Mouse (Mus musculus): ENCODE results near the gene Ciz1.

The Ciz1 gene

DNA sequence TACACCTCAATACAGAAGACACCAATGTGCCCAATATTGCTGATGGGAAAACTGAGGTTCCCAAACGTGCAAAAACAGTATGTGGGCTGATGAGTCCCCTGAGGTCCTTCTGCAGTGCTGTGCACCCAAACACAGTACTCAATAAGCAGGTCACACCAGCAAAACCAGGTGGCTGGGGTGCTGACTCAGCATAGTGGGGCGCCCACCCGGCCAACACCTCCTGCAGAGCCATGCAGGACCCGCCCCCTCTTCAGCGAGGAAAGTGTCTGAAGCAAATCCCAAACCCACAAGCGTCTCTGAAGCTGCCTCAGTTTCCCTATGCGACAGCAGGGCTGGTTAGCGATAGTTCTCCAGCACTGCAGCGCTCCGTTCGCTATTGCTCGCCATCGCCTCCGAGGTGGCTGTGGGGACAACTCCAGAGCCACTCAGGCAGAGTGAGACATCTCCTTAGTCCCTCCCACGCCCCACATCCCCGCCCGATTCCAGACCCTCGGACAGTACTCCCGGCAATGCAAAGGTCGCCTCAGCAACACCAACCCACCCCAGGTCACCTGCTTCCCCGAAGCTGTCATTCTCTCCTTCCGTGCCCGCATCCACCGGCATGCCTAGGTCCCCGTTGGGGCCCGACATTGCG lies 29.1 kb downstream of the Ciz1 start:
- no peak for DNase-seq (ENCODE audit: low spot score)

DNA sequence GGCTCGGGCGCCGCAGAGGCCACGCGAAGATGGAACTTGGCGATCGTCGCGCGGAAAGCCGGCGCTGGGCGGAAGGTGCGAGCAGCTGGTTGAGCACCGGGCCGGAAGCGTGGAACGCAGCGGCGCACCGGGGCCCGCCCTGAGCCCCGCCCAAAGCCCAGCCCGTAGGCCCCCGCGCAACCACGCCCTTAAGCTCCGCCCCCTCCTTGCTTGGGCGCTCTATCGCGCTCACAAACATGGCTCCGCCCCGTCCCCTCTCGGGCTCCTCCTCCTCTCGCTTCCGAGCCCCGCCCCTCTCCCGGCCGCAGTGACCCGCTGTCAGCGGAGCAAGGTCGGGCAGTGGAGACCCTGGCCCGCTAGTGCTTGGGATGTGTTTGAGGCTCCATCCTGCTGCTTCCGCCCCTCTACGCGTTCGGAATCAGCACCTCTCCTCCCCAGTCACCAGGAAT lies 29.7 kb downstream of the Ciz1 start, which contains the start of gene 1110008P14Rik:
TSS of gene 1110008P14Rik (minus strand) at position 164 of the 449 bp plus-strand sequence.
- peak; percentile 96 for DNase-seq (ENCODE audit: low spot score)

DNA sequence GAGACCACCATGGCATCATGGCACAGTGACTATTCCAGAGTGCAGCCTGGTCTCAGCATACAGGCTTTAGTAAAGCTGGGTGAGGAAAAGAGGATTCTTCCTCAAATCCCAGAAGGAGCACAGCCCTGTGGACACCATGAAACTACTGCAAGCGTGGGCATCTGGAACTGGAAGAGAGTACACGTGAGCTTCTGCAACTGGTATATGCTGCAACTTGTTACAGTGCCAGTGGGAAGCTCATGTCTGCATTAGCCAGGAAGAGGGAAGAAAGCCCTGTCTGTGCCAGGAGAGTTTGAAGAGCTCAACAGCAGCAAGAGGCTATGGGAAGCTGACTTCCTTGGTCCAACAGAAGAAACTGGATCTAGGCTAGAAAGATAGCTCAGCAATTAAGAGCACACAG lies 30.6 kb downstream of the Ciz1 start:
- no peak for DNase-seq (ENCODE audit: low spot score)

DNA sequence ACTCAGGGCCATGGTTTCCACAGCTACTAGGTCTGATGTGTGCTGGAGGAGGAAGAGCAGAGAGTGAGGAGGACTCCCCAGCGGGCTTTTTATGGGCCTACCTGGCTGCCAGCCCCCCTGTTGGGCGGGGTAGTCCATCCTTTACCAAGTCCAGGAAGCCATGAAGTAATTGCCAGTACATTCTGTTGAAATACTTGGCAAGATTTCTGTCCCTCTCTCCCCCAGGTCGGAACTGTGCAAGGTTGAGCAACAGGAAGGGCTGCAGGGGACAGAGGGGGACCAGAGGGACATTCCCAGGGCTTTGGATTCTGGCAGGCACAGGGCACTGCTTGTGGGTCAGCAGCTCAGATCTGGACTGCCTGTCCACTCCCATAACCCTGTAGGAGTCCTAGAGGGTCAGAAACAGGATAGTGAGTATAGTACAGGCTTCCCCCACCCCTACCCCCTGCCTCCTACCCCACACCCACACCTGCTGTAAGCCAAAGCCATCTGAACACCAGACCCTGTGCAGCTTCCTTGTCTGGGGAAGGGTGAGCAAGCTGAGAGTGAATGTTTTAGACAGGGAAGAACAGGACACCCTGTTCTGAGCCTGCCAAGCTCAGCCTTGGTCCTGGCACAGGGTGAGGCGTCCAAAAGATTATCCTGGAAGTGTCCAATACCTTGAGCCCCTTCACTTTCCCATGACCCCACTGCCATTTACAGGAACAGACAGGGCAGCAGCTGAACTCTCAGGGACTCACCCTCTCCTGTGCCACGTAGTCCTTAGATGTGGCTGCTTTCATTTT lies 35.8 kb downstream of the Ciz1 start, which contains the start of gene Lcn2:
TSS of gene Lcn2 (minus strand) at position 547 of the 785 bp plus-strand sequence.
- peak; percentile 50 for DNase-seq (ENCODE audit: low spot score)

DNA sequence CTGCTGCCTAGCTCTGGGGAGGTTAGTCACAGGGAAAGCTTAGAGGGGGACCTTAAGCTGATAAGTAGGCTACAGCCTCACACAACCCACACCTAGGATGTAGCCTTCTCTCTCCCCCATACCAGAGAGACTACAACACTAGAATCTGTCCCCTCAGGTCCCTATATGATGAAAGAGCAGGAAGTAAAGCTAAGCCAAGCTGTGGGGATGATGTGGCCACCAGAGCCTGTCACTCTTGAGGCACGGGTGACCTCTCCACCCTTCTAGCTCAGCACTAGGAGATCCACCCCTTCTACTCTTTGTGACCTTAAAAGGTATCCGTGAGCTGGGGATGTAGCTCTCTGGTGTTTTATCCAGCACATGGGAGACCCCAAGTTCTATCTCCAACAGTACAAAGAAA lies 37.0 kb downstream of the Ciz1 start:
- no peak for DNase-seq (ENCODE audit: low spot score)

DNA sequence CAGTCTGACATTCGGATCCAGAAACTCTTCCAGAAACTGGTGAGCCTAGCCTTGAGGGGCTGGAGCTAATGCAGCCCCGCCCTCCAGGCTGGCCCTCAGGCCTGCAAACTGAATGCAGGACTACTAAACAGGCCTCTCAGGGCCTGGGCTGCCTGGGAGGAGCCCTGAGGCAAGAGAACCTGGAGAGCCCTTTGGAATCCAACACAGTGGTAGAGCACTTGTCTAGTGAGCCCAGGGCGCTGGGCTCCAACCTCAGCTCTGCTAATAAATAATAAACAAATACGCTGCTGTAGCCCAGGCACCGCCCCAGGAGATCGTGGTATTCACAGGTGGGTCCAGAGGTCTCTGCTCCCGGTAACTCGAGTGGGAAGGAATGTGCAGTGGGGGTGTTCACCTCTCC lies 38.7 kb downstream of the Ciz1 start:
- DNase-seq (ENCODE audit: low spot score) = peak; percentile 45

DNA sequence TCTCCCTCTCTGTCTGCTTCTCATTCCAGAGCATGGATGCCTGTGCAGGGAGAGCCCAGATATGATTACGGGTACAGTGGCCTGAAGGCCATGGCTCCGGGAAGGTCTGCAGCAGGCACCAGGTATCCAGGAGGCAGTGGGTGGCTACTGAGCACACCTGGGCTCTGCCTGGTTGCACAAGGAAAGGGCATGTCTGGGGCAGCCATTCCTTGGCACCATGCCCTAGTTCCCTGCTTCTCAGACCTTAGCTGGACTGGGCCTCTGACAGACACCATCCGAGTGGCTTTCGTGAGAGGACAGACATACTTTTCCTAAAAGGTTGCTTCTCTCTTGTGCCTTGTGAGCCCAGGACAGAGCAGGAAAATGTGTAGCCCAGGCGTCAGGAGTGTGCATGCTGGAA lies 39.9 kb downstream of the Ciz1 start:
- peak; percentile 56 for DNase-seq (ENCODE audit: low spot score)

DNA sequence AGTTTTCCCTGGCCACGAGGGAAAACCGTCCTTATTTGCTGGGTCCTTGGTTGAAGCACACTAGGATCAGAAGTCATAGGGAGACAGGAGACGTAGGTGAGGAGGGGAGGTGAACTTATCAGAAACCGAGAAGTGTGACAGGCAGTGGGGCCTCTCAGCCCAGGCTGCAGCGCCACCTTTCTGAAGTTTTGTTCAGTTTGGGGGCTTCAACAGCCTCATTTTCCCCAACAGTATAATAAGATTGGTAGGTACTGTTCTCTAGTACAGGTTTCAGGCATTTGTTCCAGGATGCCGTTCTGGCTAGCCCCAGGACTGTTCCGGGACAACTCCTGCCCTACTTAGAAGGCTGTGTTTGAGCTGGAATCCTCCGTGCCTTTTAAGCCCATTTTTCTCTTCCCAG lies 42.8 kb downstream of the Ciz1 start:
- DNase-seq (ENCODE audit: low spot score) = peak; percentile 39

DNA sequence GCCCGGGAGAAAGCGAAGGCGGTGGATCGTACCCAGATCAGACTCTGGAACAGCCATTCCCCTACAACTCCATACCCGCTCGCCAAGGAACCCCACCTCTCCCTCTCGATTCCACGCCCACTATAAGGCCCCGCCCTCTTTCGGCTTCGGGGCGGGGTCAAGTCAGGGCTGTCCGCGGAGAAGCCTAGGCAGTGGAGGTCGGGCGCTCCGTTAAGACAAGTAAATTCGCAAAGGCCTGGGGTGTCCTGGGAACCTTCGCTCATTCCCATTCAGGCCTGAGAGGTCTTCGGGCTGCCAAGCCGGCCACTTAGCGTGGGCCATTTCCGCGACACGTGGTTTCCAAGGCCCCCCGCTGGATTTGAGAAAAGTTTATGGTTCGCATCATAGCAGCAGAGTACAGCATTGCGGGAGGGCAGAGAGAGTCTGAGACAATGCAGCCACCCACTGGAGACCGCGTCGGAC lies 43.4 kb downstream of the Ciz1 start, which contains the start of gene Ptges2:
TSS of gene Ptges2 (plus strand) at position 413 of the 462 bp plus-strand sequence.
- peak; percentile 92 for DNase-seq (ENCODE audit: low spot score)

DNA sequence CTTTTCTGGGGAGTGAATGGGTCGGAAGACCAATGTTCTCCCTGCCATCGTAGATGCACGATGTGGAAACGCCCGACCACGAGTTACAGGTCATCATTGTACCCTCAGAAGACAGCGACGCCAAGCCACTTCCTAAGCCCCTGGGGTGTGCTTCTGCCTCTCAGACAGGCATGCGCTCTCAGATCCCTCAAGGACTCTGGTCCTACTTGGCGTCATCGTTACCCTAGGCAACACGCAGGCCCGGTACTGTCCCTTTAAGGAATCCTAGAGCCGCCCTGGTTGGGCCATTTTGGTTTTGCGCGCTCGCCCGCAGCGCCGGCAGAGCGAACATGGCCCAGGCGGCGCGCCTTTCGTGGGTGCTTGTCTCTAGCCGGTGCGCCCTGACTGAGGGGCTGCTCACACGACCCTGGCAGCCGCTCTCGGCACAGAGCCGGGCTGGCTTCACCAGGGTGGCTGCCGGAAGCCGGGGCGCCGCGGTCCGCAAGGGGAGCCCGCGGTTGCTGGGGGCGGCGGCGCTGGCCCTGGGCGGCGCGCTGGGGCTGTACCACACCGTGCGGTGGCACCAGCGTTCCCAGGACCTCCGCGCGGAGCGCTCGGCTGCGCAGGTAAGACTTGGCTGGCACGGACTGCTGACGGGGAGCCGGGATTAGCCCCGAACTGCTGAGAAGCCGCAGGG lies 44.0 kb downstream of the Ciz1 start:
- peak; percentile 96 for DNase-seq (ENCODE audit: low spot score)

DNA sequence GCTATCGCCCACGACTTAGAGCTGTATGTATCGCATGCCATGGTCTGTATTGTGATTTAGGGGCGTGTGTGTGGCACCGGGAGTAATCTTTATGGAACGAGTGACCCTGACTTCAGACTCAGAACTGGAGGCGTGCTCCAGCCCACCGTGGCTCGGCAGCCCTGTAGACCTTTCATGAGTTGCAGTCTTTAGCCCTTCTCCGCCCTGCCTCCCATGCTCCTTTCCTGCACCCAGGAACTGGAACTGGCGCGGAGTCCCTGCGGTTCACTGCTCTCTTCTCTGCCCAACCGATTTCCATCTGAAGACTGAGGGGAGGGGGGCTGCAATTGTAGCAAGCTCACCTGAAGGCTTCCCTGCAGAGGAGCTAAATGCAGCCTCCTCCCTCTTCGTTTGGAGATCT lies 44.6 kb downstream of the Ciz1 start:
- DNase-seq (ENCODE audit: low spot score) = no peak

DNA sequence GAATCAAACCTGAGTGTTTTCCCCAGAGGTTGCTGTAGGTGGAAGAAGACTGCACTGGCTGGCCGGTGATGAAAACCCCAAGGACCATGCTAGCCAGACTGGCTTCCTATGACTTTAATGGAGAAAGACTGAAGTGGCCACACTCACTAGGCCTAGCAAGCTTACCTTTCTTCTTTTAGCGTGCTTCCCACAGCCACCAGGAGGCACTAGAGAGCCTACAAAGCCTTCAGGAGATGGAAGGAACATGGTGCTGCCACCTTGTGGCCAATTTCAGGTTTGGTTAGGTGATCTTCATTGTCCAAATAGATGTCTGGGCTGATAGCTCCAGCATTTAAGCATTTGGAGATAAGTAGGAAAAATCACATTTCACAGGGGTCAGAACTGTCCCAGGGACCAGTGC lies 52.5 kb downstream of the Ciz1 start:
- DNase-seq (ENCODE audit: low spot score) = peak; percentile 95

DNA sequence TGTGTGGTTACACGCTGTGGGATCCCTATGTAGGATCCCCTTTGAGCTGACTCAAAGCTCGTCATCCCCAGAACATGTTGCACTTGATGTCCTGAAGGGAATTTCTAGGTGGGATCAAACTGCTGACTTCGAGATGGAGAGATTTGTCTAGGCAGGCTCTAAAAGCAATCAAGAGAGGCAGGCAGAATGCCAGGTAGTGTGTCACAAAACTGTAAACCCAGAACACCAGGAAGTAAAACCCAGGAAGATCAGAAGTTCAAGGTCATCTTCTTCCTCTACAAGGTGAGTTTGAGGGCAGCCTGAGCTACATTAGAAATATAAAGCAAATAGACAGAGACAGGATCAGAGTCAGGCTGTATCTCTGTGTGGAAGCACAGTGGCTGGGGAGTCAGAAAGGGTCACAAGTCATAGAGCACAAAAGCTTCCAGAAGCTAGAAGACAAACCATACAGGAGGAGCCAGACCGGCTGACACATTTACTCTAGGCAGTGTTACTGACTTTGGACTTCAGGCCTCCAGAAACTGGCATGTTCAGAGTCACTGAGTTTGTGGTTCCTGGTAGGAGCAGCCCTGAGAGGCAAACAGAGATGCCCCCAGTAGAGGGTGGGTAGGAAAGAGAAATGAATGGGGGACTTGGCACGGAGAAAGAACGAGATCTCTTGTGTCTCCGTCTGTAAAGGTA lies 55.2 kb downstream of the Ciz1 start:
- no peak for DNase-seq (ENCODE audit: low spot score)

DNA sequence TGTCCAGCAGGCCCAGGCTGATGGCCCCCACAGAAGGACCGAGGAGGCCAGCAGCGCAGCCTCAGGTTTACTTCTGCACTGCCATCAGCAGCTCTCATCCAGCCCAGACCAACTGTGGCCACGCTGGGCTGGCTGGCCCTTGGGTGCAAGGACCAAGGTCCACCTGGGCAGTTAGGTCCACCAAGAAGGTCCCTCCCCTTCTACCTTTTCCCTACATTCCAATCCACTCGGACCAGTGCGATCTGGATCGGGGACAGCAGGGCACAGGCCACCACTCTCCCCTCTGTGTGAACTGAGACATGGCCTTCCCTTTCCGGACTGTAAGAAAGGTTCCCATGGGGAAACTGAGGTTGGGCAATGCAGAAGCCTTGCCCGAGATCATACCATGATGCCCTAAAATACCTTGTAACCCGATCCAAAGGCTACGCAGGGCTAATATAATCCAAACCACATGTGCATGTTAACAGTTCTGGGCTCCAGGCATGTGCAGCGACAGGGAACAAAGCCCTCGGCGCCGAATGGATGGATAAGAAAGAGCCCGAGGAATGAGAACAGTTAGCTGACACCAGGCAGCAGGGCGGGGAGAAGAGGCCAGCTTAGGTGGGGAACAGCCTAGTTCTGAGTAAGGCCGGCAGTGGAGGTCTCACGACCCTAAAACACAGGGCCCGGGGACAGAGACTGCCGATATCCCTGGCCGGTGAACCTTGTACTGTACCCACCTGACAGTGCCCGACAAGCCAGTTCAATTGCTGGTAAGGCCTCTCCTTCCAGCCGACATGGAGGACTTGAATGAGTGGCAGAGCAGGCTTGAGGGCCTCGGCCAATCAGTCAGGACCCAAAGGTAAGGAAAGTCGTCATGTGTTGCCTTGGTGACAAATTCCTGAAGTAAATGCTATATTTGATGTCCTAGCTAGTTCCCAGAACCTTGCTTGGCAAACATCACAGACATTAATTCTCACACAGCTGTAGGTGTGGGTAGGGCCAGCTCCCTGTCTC lies 56.6 kb downstream of the Ciz1 start:
- peak; percentile 55 for DNase-seq (ENCODE audit: low spot score)

DNA sequence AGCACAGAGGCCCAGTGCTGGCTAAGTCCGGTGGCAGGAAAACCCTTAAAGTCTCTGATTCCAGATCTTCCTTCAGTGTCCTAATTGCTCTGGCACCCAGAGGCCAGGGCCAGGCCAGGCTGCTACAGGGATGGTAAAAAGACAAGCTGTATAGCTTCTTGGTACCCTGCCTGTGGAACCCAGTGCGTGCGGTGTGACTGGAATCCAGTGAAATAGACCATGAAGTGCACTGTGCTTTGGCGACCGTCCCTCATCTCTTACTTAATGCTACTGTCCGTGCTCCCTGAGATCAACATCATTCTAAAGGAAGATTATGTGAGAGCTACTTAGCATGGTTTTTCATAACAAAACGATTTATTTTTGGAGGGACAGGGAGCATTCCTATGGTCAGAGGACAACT lies 59.3 kb downstream of the Ciz1 start:
- DNase-seq (ENCODE audit: low spot score) = no peak

DNA sequence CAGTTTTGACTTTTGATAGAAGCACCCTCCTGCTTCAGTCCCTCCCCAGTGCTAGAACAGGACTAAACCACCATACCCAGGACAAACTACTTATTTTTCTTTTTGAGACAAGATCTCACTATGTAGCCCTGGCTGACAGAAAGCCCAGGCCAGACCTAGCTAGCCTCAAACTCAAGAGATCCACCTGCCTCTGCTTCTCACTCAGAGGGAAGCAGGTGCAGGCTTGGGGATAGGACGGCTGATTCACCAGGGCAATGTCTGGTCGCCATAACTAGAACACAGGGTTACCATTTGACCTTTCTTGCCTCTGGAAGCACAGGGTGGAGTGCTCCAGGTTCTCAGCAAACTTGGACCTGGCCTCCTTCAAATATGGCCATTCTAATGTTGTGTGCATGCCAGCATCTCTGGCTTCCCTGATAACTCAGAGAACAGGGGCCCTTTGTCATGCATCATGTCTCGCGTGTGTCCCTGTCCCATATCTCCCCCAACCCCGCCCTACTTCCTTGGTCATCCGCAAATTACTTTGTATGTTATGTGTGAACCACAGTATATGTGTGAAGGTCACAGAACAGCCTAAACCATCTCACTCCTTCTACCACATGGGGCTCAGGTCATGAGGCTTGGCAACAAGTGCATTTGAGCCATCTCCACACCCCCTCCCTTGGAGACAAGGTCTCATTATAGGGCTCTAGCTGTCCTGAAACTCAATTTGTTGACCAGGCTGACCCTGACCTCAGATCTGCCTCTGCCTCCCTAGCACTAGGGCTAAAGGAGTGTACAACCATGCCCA lies 60.8 kb downstream of the Ciz1 start:
- no peak for DNase-seq (ENCODE audit: low spot score)

DNA sequence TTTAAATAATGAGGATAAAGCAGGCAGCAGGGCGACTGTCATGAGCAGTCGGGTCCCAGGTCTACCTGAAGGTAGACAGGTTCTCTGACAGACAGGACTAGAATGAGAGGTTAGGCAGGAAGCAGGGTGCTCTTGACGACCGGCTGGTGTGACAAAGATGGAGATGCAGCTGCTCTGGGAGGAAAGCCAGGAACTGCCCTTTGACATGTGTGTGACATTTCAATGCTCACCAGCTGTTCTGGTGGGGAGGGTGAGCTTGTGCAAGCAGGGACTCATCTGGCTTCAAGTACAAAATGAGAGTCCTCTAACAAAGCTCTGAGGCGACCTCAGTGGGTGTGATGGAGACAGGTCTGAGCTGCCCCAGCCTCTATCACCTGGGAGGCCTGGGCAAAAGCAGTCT lies 61.8 kb downstream of the Ciz1 start:
- DNase-seq (ENCODE audit: low spot score) = peak; percentile 52

DNA sequence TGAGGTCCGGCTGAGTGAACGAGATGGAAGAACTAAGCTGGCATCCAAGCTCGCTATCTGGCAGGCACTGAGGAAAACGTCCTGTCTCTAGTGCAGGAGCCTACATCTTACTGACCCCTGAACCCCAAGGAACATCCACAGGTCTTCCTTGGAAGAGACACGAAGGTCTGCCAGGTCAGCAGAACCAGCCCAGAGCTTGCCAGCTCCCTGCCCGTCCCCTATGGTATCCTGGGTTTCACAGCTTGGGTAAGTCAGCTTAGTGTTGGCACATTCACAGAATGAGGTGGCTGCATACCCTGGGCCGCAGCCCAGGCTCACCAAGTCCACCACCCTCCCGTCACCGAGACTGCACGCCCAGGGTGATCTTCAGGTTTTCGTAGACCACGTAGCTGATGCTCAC lies 63.7 kb downstream of the Ciz1 start:
- no peak for DNase-seq (ENCODE audit: low spot score)

DNA sequence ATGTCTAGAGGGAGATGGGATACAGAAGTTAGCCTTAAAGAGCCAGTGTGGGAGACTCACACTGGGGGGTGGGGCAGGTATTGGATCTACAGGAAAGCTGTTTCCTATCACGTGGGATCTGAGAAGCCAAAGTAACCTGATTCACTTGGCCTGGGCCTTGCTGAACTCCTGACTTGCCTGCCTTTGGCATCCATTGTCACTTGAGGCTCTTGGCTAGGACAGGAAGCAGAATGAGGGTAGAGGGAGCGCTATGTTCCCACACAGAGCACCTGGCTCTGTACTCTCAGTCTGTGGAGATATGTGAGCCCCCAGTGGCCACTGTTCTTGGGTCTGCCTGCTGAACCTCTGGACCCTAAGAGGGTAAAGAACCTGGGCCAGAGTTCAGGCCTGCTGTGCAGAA lies 64.4 kb downstream of the Ciz1 start:
- DNase-seq (ENCODE audit: low spot score) = no peak

DNA sequence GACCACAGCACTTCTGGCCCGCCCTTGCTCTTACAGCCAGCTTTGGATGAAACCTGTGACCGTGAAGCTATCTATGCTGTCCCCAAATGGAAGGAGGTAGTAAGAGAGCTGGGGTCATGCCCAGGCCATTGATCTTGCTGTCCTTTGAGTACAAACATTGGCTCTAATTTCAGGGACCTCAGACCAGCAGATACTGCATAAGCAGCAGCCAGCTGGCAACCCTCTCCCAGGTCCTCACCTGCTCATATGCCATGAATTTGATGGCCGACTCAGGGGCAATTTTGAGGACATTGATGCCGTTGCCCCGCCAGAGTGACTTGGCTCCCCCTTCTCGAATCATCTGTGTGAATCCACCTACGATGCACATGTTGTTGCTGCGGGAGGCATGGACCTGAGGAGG lies 65.4 kb downstream of the Ciz1 start:
- no peak for DNase-seq (ENCODE audit: low spot score)

All from lung, postnatal 25 days (tissue).